Mouse (Mus musculus) liver, postnatal 0 days (tissue): ENCODE data around the gene Paqr7. TPM values are rescaled to one million over a fixed set of nuclear protein-coding genes. Genes with fewer than 3 reads are reported as not detected.

Source experiments
- ATAC-seq: fragments of 200-750 bp; cut with Nextera tagmentation; 2 replicates; pipeline ENCODE4 v1.8.0; 2017; ENCODE audit warnings: mild to moderate bottlenecking, moderate library complexity
- DNase-seq: peaks from one replicate; pipeline ENCODE4 v3.0.0-alpha.2; 2016
- H3K27ac ChIP-seq: fragments of 300-500 bp; sonication (generic); 2 replicates; pipeline ENCODE4 v1.5.1; 2014; ENCODE audit warnings: antibody characterized with exemption, moderate library complexity, mild to moderate bottlenecking, low read depth
- H3K27me3 ChIP-seq: fragments of 300-500 bp; sonication (generic); 2 replicates; pipeline ENCODE4 v1.6.1; 2014; ENCODE audit warnings: low read length, control low read depth, mixed read lengths; ENCODE audit not compliant: insufficient read depth
- H3K36me3 ChIP-seq: fragments of 300-500 bp; sonication (generic); replicated peaks from 2 replicates; pipeline ENCODE4 v1.6.1; 2014; ENCODE audit warnings: mild to moderate bottlenecking, control low read depth, low read length, moderate library complexity, mixed read lengths; ENCODE audit not compliant: insufficient read depth
- H3K4me1 ChIP-seq: fragments of 300-500 bp; sonication (generic); 2 replicates; pipeline ENCODE4 v1.6.1; 2014; ENCODE audit warnings: antibody characterized with exemption, mild to moderate bottlenecking, control low read depth; ENCODE audit not compliant: insufficient read depth
- H3K4me2 ChIP-seq: fragments of 300-500 bp; sonication (generic); 2 replicates; pipeline ENCODE4 v1.6.1; 2014; ENCODE audit warnings: low read depth, mild to moderate bottlenecking, low read length, moderate library complexity, mixed read lengths
- H3K4me3 ChIP-seq: fragments of 300-500 bp; sonication (generic); 2 replicates; pipeline ENCODE4 v1.5.1; 2014; ENCODE audit warnings: low read depth, low read length
- H3K9ac ChIP-seq: fragments of 300-500 bp; sonication (generic); replicated peaks from 2 replicates; pipeline ENCODE4 v1.6.1; 2014; ENCODE audit warnings: mild to moderate bottlenecking, moderate library complexity
- H3K9me3 ChIP-seq: fragments of 300-500 bp; sonication (generic); 2 replicates; pipeline ENCODE4 v1.6.1; 2016; ENCODE audit warnings: mild to moderate bottlenecking, control low read depth, low read length, mixed read lengths
- CTCF ChIP-seq: sonication (generic); IDR thresholded peaks from 2 replicates; pipeline ENCODE4 v1.5.1; 2016; ENCODE audit warnings: antibody characterized with exemption, low read depth
- EP300 ChIP-seq: IDR thresholded peaks from 2 replicates; pipeline ENCODE4 v1.6.1; 2016; ENCODE audit warnings: antibody characterized with exemption, low read depth, mild to moderate bottlenecking
- WGBS: fragments of 180-500 bp; shearing (Covaris S2); extraction: QIAGEN DNeasy Blood & Tissue Kit; methylation state at CpG from one replicate; pipeline ENCODE4 v1.1.7; 2014; ENCODE audit not compliant: insufficient replicate concordance; 5-methylcytosine and 5-hydroxymethylcytosine counted together
- polyA plus RNA-seq: library from polyadenylated mRNA; unstranded; fragments of >200 nt; fragmentation: Nextera tagmentation; extraction: Ambion mirVana; gene quantifications from 2 replicates; pipeline ENCODE4 v1.2.1, GENCODE M21; 2015

The Paqr7 gene
- polyA plus RNA-seq, 1 experiment from 2014 or later = 12.4 TPM

DNA sequence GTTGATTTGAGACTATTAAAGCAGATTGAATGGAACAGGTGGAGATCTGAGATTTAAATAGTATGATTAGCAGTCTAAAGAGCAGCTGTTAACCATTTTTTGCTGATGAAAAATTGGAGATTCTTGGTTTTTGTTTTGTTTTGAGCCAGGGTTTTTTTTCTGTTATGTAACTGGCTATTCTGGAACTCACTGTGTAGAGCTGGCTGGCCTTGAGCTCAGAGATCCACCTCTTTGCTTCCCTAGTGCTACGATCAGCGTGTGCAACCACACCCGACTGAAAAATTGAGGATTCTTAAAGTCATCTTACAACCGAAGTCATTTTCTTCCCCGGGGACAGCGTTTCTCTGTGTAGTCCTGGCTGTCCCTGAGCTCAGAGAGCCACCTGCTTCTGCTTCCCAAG, 15.2 kb downstream of the Paqr7 start:
- ATAC-seq = no peak
- TF ChIP-seq EP300 = no peak
- TF ChIP-seq CTCF = no peak
- Histone ChIP-seq H3K9ac (peak overlapping the region; percentile 74), H3K4me3 (peak overlapping the region; percentile 70), H3K27ac (peak overlapping the region; percentile 68; the same call in 1 of the 2 replicates), H3K27me3 (no peaks in the 10 kb centered on the region), H3K4me1 (peaks cover 34% of the 10 kb centered on the region), H3K9me3 (no peaks in the 10 kb centered on the region), H3K4me2 (peak overlapping the region; percentile 96), H3K36me3 (peaks cover 9% of the 10 kb centered on the region; the same call in 1 of the 2 replicates)
- WGBS = 26% methylated on average over 6 of the region's 6 CpGs
- no peak for DNase-seq

DNA sequence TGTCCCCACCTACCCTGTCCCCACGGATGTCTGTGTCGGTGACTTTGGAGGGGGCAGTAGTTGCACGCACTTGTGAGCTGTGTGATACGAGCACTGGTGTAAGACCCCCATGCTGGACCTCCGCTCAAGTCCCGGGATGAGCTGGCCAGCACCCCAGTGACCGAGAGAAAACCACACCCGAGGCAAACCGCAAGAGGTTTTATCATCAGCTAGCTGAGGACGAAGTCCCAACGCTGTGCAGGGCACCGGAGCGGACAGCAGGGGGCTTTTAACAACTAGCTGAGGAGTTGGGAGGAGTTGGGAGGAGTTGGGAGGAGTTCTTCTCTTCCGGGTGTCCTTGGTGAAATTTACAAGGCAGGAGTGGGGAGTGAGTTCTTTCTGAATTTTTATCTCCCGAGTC, 16.3 kb downstream of the Paqr7 start:
- peaks cover 32% of the 10 kb centered on the region for H3K4me1 ChIP-seq
- peak; percentile 88 for DNase-seq
- WGBS = 7% methylated on average over 15 of the region's 15 CpGs
- ATAC-seq = peak; percentile 55
- H3K27me3 ChIP-seq = no peaks in the 10 kb centered on the region
- H3K27ac ChIP-seq = peak overlapping the region; percentile 31
- H3K36me3 ChIP-seq = 0 out of 2 replicates have a peak, but pooled peaks cover 2% of the 10 kb centered on the region
- peak overlapping the region; percentile 96 for H3K4me2 ChIP-seq
- no peak overlapping the region for H3K9ac ChIP-seq
- H3K4me3 ChIP-seq = peak overlapping the region; percentile 70
- TF ChIP-seq CTCF (peak; percentile 76), EP300 (no peak)
- no peaks in the 10 kb centered on the region for H3K9me3 ChIP-seq

DNA sequence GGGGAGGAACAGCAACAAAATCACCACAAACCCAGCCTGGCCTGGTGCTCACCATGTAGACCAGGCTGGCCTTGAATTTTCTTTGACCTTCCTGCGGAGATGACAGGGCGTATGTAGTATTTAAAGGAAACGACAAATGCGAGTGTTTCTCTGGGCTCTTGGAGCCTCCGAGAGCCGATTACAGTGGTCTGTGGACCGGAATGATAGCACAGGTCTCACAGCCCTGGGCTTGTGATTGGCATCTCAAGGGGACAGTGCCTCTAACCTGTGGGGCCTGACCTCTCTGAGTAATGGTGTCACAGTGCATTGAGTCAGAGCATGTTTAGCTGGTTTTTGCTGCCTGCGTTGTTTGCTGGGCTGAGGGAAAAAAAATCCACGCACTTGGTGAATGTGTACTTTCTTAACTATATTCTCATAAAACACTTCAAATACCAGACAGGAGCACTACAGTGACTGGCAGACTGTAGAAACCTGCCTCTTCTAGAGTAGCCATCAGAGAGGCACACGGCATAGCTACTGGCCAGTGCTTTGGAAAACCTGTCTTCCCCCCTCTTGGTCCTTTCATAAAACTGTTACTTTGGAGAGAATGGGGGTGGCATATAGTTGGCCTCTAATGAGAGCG, 17.9 kb downstream of the Paqr7 start:
- ATAC-seq (no peak), DNase-seq (no peak)
- Histone ChIP-seq H3K27ac (no peak overlapping the region), H3K9ac (no peak overlapping the region), H3K9me3 (no peaks in the 10 kb centered on the region), H3K4me1 (peaks cover 31% of the 10 kb centered on the region), H3K36me3 (0 out of 2 replicates have a peak, but pooled peaks cover 2% of the 10 kb centered on the region), H3K27me3 (no peaks in the 10 kb centered on the region), H3K4me2 (0 out of 2 replicates have a peak overlapping the region, but pooled peaks have one; percentile 27), H3K4me3 (no peak overlapping the region)
- 79% methylated on average over 11 of the region's 11 CpGs for WGBS
- no peak for TF ChIP-seq CTCF
- no peak for TF ChIP-seq EP300

DNA sequence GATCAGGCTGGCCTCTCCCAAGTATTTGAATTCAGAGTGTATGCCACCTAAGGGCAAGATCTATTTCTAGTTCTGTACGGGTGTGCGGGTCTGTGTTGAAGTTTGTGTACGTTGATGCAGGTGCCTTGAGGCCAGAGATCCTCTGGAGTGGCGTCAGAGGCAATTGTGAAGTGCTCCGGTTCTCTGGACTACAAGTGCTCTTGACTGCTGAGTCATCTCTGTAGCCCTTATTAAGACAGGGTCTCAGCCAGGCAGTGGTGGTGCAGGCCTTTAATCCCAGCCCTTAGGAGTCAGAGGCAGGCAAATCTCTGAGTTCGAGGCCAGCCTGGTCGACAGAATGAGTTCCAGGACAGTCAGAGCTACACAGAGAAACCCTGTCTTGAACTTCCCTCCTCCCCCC, 19.1 kb downstream of the Paqr7 start:
- Histone ChIP-seq H3K4me3 (no peak overlapping the region), H3K4me2 (no peak overlapping the region), H3K4me1 (peaks cover 28% of the 10 kb centered on the region), H3K9me3 (no peaks in the 10 kb centered on the region), H3K27ac (no peak overlapping the region), H3K9ac (no peak overlapping the region), H3K27me3 (no peaks in the 10 kb centered on the region), H3K36me3 (peaks cover 4% of the 10 kb centered on the region; the same call in 1 of the 2 replicates)
- TF ChIP-seq CTCF (no peak), EP300 (no peak)
- 63% methylated on average over 7 of the region's 7 CpGs for WGBS
- DNase-seq = no peak
- ATAC-seq = no peak

DNA sequence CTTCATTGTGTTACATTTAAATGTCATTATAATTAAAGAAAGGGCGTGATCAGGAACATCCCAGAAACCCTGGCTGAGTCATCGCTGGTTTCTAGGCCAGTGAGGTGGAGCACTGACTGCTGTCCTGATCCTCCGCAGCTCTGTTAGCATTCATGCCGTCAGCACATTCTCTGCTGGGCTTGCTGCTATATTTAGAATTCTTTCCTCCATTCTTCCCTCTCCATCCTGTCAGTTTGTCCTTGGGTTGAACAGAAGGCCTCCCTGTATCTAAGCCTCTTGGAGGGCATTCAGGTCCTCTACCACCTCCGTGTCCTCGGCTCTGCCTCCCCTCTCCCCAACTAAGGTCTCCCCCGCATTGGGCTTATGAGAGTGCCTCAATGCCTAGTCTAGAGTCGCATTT, 20.5 kb downstream of the Paqr7 start:
- Histone ChIP-seq H3K36me3 (peaks cover 13% of the 10 kb centered on the region), H3K4me1 (peaks cover 18% of the 10 kb centered on the region), H3K27ac (no peak overlapping the region), H3K9ac (no peak overlapping the region), H3K9me3 (no peaks in the 10 kb centered on the region), H3K27me3 (no peaks in the 10 kb centered on the region), H3K4me3 (no peak overlapping the region), H3K4me2 (no peak overlapping the region)
- ATAC-seq (no peak), DNase-seq (no peak)
- TF ChIP-seq CTCF (no peak), EP300 (no peak)
- 61% methylated on average over 8 of the region's 8 CpGs for WGBS

DNA sequence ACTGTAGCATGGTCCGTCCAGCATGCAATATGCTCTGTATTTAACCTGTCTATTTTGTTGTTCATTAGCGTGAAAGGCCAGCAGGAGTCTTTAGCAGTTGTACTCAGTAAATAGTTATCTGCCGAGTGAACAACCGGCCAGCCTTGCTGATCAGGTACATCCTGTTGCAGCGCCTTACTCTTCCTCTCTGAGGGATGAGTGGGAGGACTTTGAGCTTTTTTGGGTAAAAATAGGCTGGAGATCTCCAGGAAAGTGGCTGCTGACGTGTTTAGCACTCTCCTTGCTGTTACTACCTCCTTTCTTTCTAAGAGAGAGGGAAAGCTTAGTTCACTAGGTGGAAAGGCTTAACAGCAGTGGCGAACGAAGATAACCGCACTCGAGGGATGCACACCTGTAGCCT, 21.2 kb downstream of the Paqr7 start:
- no peak overlapping the region for H3K4me3 ChIP-seq
- H3K4me1 ChIP-seq = peaks cover 13% of the 10 kb centered on the region
- WGBS = 66% methylated on average over 10 of the region's 10 CpGs
- peaks cover 16% of the 10 kb centered on the region for H3K36me3 ChIP-seq
- H3K27me3 ChIP-seq = no peaks in the 10 kb centered on the region
- no peak overlapping the region for H3K27ac ChIP-seq
- DNase-seq (no peak), ATAC-seq (no peak)
- H3K9ac ChIP-seq = no peak overlapping the region
- no peak overlapping the region for H3K4me2 ChIP-seq
- no peaks in the 10 kb centered on the region for H3K9me3 ChIP-seq
- TF ChIP-seq EP300 (no peak), CTCF (no peak)
